In the genomic region with DNA sequence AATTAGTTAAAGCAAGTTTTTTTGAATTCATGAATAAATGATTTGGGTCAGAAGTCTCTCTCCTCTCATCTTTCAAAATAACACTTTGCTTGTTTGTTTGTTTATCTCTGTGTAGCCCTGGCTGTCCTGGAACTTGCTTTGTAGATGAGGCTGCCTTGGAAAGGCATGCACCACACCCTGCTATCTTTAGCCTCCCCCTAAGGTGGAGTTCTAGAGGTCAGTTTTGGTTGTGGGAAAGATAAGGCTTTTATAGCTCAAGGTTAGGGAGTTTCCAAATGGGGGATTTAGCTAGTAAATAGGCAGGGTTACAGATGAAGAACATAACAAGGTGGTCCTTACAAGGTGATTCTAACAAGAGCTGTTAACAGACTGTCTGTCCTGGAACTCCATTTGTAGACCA, we compare ENCODE assay signal across 25 mouse cellular contexts. TPM values are rescaled to one million over a fixed set of nuclear protein-coding genes. Genes with fewer than 3 reads are reported as not detected.
DNase-seq lines count a peak whose midpoint lies in the region; ATAC-seq and TF ChIP-seq lines count a peak whose summit lies in the region.
"Had no signal": no experiment of that assay in that cellular context is flagged by ENCODE, and none has a peak within 500 bp of the region (broad histone marks: within the 10 kb centered on the region; RNA-seq: fewer than 3 reads in every experiment).

No protein-coding gene starts in this region.

- TF ChIP-seq CTCF in liver, embryonic 14.5 days (IDR thresholded peaks at IDR 0.05; ENCODE audit: low read depth): no peak

- H3K27me3 ChIP-seq in erythroblast, embryonic 14.5 days (ENCODE audit: control insufficient read depth): peaks cover 10% of the 10 kb centered on the region
- no peaks in the 10 kb centered on the region for H3K27me3 ChIP-seq in liver, embryonic 14.5 days (ENCODE audit: control insufficient read depth, insufficient read depth, low read length)
- H3K27me3 ChIP-seq in forebrain, embryonic 14.5 days (replicated peaks; ENCODE audit: control insufficient read depth, insufficient read depth, low read length): 0 out of 2 replicates have a peak, but pooled peaks cover 3% of the 10 kb centered on the region
- H3K27me3 ChIP-seq: embryonic facial prominence, embryonic 15.5 days; forebrain, embryonic 12.5 days; intestine, embryonic 15.5 days had no signal

- intact Hi-C loops in left cerebral cortex, postnatal 25 days (cut with DNase I): loop anchor here (5.0 kb wide), 1 partner anchor 58 kb away; no protein-coding TSS in a partner anchor

- TF ChIP-seq EP300 in liver, embryonic 14.5 days (IDR thresholded peaks at IDR 0.05; ENCODE audit: low read depth): no peak

- peak; percentile 30 for DNase-seq in R1 (ENCODE audit: low read depth, low spot score)
- peak; percentile 67 for DNase-seq in c-Kit-positive CD71-positive TER-119-positive erythroid progenitor cells, embryonic 14.5 days (ENCODE audit: low spot score)
- peak; percentile 38 to 68 (median 57) for DNase-seq in liver, embryonic 14.5 days (ENCODE audit: low read depth in 3 of 3, low spot score in 3 of 3)
- no peak for DNase-seq in left cerebral cortex, adult 18-20 months (ENCODE audit: low spot score in 2 of 2)
- no peak for DNase-seq in forebrain, embryonic 14.5 days (ENCODE audit: low spot score)
- no peak for DNase-seq in left cerebral cortex, postnatal 25 days (ENCODE audit: low spot score in 2 of 2)
- DNase-seq: adrenal gland, postnatal 10 days; B cell, adult 2 months; cerebellum, adult 11 months; cerebellum, adult 8-10 months; cerebellum, postnatal 14 days; embryo, embryonic 11 days; forebrain, postnatal 0 days; gastrocnemius, adult 2 months; heart, adult 2 months had no signal

- no peaks in the 10 kb centered on the region for H3K36me3 ChIP-seq in erythroblast, embryonic 14.5 days (ENCODE audit: control insufficient read depth)
- H3K36me3 ChIP-seq in liver, embryonic 14.5 days (replicated peaks; ENCODE audit: control insufficient read depth, insufficient read depth, low read depth): no peaks in the 10 kb centered on the region
- H3K36me3 ChIP-seq in forebrain, embryonic 14.5 days (ENCODE audit: control insufficient read depth, insufficient read depth, low read length): no peaks in the 10 kb centered on the region
- H3K36me3 ChIP-seq: embryonic facial prominence, embryonic 15.5 days; forebrain, embryonic 12.5 days; intestine, embryonic 15.5 days had no signal

- ATAC-seq in erythroblast, adult 5-6 weeks (replicated peaks; ENCODE audit: low FRiP score, poor library complexity, severe bottlenecking): no peak
- ATAC-seq in liver, embryonic 14.5 days (ENCODE audit: insufficient read depth): no peak
- no peak for ATAC-seq in forebrain, embryonic 14.5 days
- ATAC-seq: CD4-positive, CD25-positive, alpha-beta regulatory T cell, adult 4 months; forebrain, postnatal 0 days; intestine, embryonic 15.5 days; Patski had no signal

- peak overlapping the region; percentile 23 for H3K4me2 ChIP-seq in liver, embryonic 14.5 days (ENCODE audit: low read depth)
- no peak overlapping the region for H3K4me2 ChIP-seq in forebrain, embryonic 14.5 days (ENCODE audit: low read length)
- H3K4me2 ChIP-seq: embryonic facial prominence, embryonic 15.5 days; forebrain, embryonic 12.5 days; heart, embryonic 11.5 days; hindbrain, embryonic 14.5 days; intestine, embryonic 15.5 days had no signal

- H3K9ac ChIP-seq in liver, embryonic 14.5 days (replicated peaks): no peak overlapping the region
- no peak overlapping the region for H3K9ac ChIP-seq in forebrain, embryonic 14.5 days (ENCODE audit: low read length)
- H3K9ac ChIP-seq: embryonic facial prominence, embryonic 15.5 days; forebrain, embryonic 12.5 days; forebrain, postnatal 0 days; hindbrain, embryonic 14.5 days; intestine, embryonic 15.5 days had no signal

- H3K4me1 ChIP-seq in erythroblast, embryonic 14.5 days (ENCODE audit: control insufficient read depth): peaks cover 61% of the 10 kb centered on the region
- peaks cover 20 to 32% of the 10 kb centered on the region in 2 experiments for H3K4me1 ChIP-seq in liver, embryonic 14.5 days (replicated peaks; ENCODE audit: control insufficient read depth in 2 of 2, insufficient read depth in 2 of 2, low read length in 1 of 2)
- H3K4me1 ChIP-seq in forebrain, embryonic 14.5 days (ENCODE audit: control insufficient read depth, insufficient read depth, low read length): peaks cover 10% of the 10 kb centered on the region

- H3K9me3 ChIP-seq in erythroblast, embryonic 14.5 days (ENCODE audit: control insufficient read depth, low read length): no peaks in the 10 kb centered on the region
- no peaks in the 10 kb centered on the region for H3K9me3 ChIP-seq in liver, embryonic 14.5 days (ENCODE audit: control insufficient read depth, low read length)
- no peaks in the 10 kb centered on the region for H3K9me3 ChIP-seq in forebrain, embryonic 14.5 days (replicated peaks; ENCODE audit: control insufficient read depth, low read length)
- H3K9me3 ChIP-seq: embryonic facial prominence, embryonic 15.5 days; forebrain, embryonic 12.5 days; hindbrain, embryonic 10.5 days; intestine, embryonic 15.5 days had no signal

- H3K27ac ChIP-seq in liver, embryonic 14.5 days: no peak overlapping the region; the same call in 1 of the 2 replicates
- H3K27ac ChIP-seq in forebrain, embryonic 14.5 days (ENCODE audit: low read depth, low read length): no peak overlapping the region
- H3K27ac ChIP-seq: embryonic facial prominence, embryonic 15.5 days; forebrain, embryonic 12.5 days; gastrocnemius, adult 2 months; heart, adult 2 months; hindbrain, embryonic 10.5 days; hindbrain, embryonic 14.5 days; intestine, embryonic 15.5 days had no signal

- peak overlapping the region; percentile 17 for H3K4me3 ChIP-seq in erythroblast, embryonic 14.5 days (replicated peaks)
- no peak overlapping the region for H3K4me3 ChIP-seq in liver, embryonic 14.5 days (ENCODE audit: insufficient read depth in 1 of 2, low read depth in 2 of 2, low read length in 2 of 2)
- H3K4me3 ChIP-seq in forebrain, embryonic 14.5 days (ENCODE audit: low read depth, low read length): no peak overlapping the region
- H3K4me3 ChIP-seq: embryonic facial prominence, embryonic 15.5 days; forebrain, embryonic 12.5 days; gastrocnemius, adult 2 months; heart, adult 2 months; hindbrain, embryonic 10.5 days; intestine, embryonic 15.5 days had no signal

RNA-seq across cellular contexts. Expression of a gene that starts 3.0 kb away (rescaled TPM):
- 6.4 and 7.8 TPM in 2 replicates for polyA plus RNA-seq in erythroblast, embryonic 14.5 days (2012)
- 357 and 382 TPM in 2 replicates for total RNA-seq in erythroblast, adult 5-6 weeks (2015; ENCODE audit: low replicate concordance)
- total RNA-seq in erythroblast, adult 5-6 weeks (2017; ENCODE audit: low replicate concordance): 645 and 662 TPM in 2 replicates
- 21.0 and 27.6 TPM in 2 replicates for polyA plus RNA-seq in liver, embryonic 14.5 days (2012; rRNA removed)
- polyA plus RNA-seq in liver, embryonic 14.5 days (2014; fragmentation: Nextera tagmentation; extraction: Ambion mirVana): 40.3 and 46.7 TPM in 2 replicates
- total RNA-seq in left cerebral cortex, adult 18-20 months (2021): 100 to 1,000 TPM; 108 to 117 TPM
- polyA plus RNA-seq in forebrain, embryonic 14.5 days (2014; fragmentation: Nextera tagmentation; extraction: Ambion mirVana): 48.1 and 58.3 TPM in 2 replicates
- 100 to 1,000 TPM; 105 to 107 TPM for total RNA-seq in left cerebral cortex, postnatal 25 days (2021)

Comparison
In these comparisons a context has a peak if more than half of its experiments do, and no peak if none do; other contexts are left out.
1. DNase-seq: peak in R1 (single experiment), c-Kit-positive CD71-positive TER-119-positive erythroid progenitor cells, embryonic 14.5 days (single experiment) and liver, embryonic 14.5 days (3 of 3); none in left cerebral cortex, adult 18-20 months (0 of 2), forebrain, embryonic 14.5 days (single experiment) and left cerebral cortex, postnatal 25 days (0 of 2).